Mouse (Mus musculus) liver, adult 2 months (tissue): ENCODE data around the gene Pla2g2c. TPM values are rescaled to one million over a fixed set of nuclear protein-coding genes. Genes with fewer than 3 reads are reported as not detected.

Source experiments
- DNase-seq: peaks from one replicate; pipeline ENCODE4 v3.0.0-alpha.2; 2011; ENCODE audit warnings: low read depth, low spot score; ENCODE audit errors: extremely low read depth
- H3K27ac ChIP-seq: fragments of 200-500 bp; replicated peaks from 2 replicates; pipeline ENCODE4 v1.5.1; 2012; ENCODE audit warnings: low read depth, mild to moderate bottlenecking, control low read depth, inconsistent platforms, low read length; ENCODE audit not compliant: insufficient read depth
- H3K27me3 ChIP-seq: fragments of 200-500 bp; 2 replicates; pipeline ENCODE4 v1.6.1; 2012; ENCODE audit warnings: mild to moderate bottlenecking, moderate library complexity, low read length, inconsistent platforms; ENCODE audit not compliant: control insufficient read depth, insufficient read depth
- H3K36me3 ChIP-seq: fragments of 200-500 bp; 2 replicates; pipeline ENCODE4 v1.6.1; 2012; ENCODE audit warnings: low read length, inconsistent platforms; ENCODE audit not compliant: control insufficient read depth, insufficient read depth
- H3K4me1 ChIP-seq: fragments of 200-500 bp; 2 replicates; pipeline ENCODE4 v1.6.1; 2011; ENCODE audit warnings: low read length; ENCODE audit not compliant: control insufficient read depth, insufficient read depth
- H3K4me3 ChIP-seq: fragments of 200-500 bp; 2 replicates; pipeline ENCODE4 v1.5.1; 2011; ENCODE audit warnings: low read depth, mild to moderate bottlenecking, control low read depth, low read length, moderate library complexity; ENCODE audit not compliant: insufficient read depth
- H3K79me2 ChIP-seq: fragments of 200-500 bp; 2 replicates; pipeline ENCODE4 v1.6.1; 2012; ENCODE audit warnings: inconsistent platforms, mild to moderate bottlenecking, low read length, moderate library complexity; ENCODE audit not compliant: control insufficient read depth, insufficient read depth
- H3K9ac ChIP-seq: fragments of 200-500 bp; 2 replicates; pipeline ENCODE4 v1.6.1; 2012; ENCODE audit warnings: low read depth, mild to moderate bottlenecking, control low read depth, inconsistent platforms, low read length
- CTCF ChIP-seq: fragments of 200-500 bp; IDR thresholded peaks from 2 replicates; pipeline ENCODE4 v1.5.1; 2011; ENCODE audit warnings: low read depth, low read length, control low read depth
- POLR2A ChIP-seq: fragments of 200-500 bp; IDR thresholded peaks from 2 replicates; pipeline ENCODE4 v1.6.1; 2011; ENCODE audit warnings: low read length, control low read depth; ENCODE audit not compliant: insufficient read depth; ENCODE audit errors: extremely low read depth
- WGBS: fragments of 180-500 bp; shearing (Covaris S2); methylation state at CpG from one replicate; pipeline ENCODE4 v1.1.7; 2018; 5-methylcytosine and 5-hydroxymethylcytosine counted together
- polyA plus RNA-seq: library from polyadenylated mRNA; depleted of rRNA; stranded (reverse); fragments of >200 nt; gene quantifications from 2 replicates; pipeline ENCODE4 v1.2.3, GENCODE M21; 2012
- total RNA-seq: library from RNA; depleted of rRNA; stranded (reverse); fragments of >200 nt; gene quantifications from 2 replicates; pipeline ENCODE4 v1.2.3, GENCODE M21; 2014

Gene Pla2g2c
- total and polyA plus RNA-seq, 2 experiments, result not detected

DNA sequence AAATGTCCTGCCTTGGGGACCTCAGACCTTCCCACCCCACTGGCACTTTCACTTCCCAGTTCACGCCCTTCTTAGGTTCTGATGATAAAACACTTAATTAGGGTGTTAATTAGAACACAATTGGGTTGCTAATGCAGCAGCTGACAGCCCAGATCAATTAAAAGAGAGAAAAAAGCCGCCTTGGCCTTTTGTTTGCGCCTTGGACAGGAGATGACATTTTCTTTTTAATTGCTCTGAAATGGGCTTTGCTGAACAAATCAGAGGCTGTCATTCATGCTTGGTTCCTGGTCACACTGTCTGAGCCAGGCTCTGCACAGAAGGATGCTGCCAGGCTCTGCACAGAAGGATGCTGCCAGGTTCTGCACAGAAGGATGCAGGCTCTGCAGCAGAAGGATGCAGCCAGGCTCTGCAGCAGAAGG lies 35.5 kb upstream of the Pla2g2c start:
- no peak overlapping the region for H3K27ac ChIP-seq
- H3K36me3 ChIP-seq, result no peaks in the 10 kb centered on the region
- no peak for TF ChIP-seq CTCF
- no peak for TF ChIP-seq POLR2A
- DNase-seq, result no peak
- no peaks in the 10 kb centered on the region for H3K4me1 ChIP-seq
- no peaks in the 10 kb centered on the region for H3K79me2 ChIP-seq
- 51% methylated on average over 3 of the region's 3 CpGs for WGBS
- no peak overlapping the region for H3K4me3 ChIP-seq
- no peak overlapping the region for H3K9ac ChIP-seq
- H3K27me3 ChIP-seq, result no peaks in the 10 kb centered on the region; the same call in 1 of the 2 replicates

DNA sequence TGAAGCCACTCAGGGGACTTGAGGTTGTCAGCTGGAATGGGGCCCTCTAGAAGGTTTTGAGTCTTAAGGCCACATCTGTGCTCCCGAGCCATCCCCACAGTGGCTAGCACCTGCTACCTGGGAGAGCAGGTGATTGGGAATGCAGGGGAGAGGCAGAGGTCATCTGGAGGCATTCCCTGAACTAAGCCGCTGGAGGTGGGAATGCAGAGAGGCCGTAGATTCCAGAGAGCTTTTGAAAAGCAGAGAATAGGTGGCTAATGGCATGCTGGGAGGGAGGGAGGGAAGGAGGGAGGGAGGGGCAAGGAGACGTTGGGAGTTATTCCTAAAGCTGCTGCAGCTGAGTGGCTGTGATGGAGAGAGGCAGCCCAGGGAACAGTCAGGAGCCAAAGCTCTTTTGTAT lies 34.0 kb upstream of the Pla2g2c start:
- H3K4me1 ChIP-seq, result no peaks in the 10 kb centered on the region
- WGBS, result 9% methylated on average over 4 of the region's 4 CpGs

DNA sequence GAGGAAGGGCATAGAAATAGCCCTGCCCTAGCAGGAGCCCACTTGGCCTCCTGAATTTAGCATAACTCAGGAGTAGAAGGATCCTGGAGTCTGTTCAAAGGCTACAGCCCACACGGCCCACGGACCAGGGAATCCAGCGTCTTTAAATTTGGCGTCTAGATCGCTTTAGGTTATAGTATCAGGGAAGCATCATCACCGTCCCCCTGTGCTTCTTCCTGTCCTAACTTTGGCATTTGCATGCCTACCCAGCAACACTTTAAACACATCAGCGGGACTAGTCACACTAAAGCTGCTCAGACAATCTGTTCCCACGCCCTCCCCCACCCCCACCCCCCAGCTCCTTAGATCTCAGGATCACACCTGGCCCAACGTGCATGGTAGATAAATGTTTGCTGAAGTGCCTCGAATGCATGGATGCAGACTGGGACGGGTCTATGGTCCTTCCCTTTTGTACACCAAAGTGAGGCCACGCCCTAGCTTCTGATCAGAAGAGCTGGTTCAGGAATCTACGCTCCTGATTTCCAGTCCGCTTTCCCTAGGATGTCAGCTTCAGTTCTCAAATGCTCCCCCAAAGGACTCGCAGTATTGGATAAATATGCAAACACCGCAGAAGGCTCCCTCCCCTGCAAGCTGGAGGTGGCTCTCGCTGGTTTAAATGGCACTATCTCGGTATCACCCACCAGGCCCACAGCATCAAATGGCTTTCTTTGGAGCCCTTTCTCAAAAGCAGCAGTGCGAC lies 33.0 kb upstream of the Pla2g2c start:
- Histone ChIP-seq H3K4me1 (no peaks in the 10 kb centered on the region), H3K27me3 (no peaks in the 10 kb centered on the region; the same call in 1 of the 2 replicates), H3K27ac (no peak overlapping the region), H3K79me2 (no peaks in the 10 kb centered on the region), H3K9ac (no peak overlapping the region), H3K4me3 (no peak overlapping the region), H3K36me3 (no peaks in the 10 kb centered on the region)
- 13% methylated on average over 19 of the region's 19 CpGs for WGBS
- DNase-seq, result no peak
- TF ChIP-seq CTCF (no peak), POLR2A (no peak)

More for the DNA sequence above, 34.0 kb upstream of the Pla2g2c start:
- no peak overlapping the region for H3K27ac ChIP-seq
- DNase-seq, result no peak
- no peaks in the 10 kb centered on the region for H3K79me2 ChIP-seq
- H3K27me3 ChIP-seq, result no peaks in the 10 kb centered on the region; the same call in 1 of the 2 replicates
- no peaks in the 10 kb centered on the region for H3K36me3 ChIP-seq
- no peak overlapping the region for H3K9ac ChIP-seq
- no peak for TF ChIP-seq POLR2A
- no peak for TF ChIP-seq CTCF
- H3K4me3 ChIP-seq, result no peak overlapping the region

DNA sequence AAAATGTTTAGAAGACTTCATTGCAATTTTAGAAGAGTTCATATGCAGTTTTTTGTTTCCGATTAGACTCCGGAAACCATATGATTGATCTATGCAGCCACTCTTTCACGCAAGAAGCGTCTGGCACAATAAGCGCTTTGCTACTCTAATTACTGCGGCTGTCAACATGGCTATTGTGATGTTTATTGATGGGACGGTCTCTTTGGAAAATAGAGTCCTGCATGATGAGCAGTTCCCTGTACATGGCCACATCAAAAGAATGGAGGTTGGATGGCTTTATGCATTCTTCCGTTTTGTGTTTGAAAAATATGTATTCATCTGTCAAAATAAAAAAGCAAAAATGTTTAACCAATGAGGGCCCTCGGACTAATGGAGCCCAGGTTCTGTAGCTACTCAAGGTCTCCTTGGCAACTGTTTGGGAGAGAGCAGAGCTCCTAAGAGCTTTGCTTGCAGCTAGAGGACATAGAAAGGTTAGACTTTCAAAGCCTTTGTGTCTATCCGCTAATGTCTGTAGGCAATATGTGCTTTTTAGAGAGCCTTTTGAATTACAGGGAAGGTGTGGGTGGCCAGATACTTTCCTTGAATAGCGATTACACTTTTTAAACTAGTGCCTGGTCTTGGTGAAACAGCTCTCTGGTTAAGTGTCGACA lies 31.4 kb upstream of the Pla2g2c start:
- 82% methylated on average over 12 of the region's 12 CpGs for WGBS
- no peaks in the 10 kb centered on the region for H3K27me3 ChIP-seq

DNA sequence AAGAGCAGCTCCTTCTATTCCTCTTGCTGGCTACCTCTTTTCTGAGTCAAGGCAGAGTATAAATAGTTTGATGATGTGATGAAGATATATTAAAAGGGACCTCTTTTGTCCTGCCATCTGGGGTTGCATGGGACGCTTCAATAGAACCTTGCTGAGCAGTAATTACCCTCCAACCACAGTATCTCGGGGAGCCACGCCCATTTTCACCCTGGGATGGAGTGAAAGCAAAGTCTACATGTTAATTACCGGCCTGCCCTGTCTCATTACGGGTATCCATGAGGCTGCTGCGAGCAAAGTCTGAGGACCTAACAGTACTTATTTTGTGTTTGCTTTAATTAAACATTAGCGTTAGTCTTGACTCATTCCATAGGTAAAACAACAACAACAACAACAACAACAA lies 27.9 kb upstream of the Pla2g2c start:
- WGBS, result 36% methylated on average over 7 of the region's 7 CpGs
- TF ChIP-seq CTCF, result no peak
- no peak for TF ChIP-seq POLR2A
- H3K27me3 ChIP-seq, result no peaks in the 10 kb centered on the region
- no peak overlapping the region for H3K4me3 ChIP-seq
- no peaks in the 10 kb centered on the region for H3K79me2 ChIP-seq
- H3K27ac ChIP-seq, result no peak overlapping the region
- H3K4me1 ChIP-seq, result no peaks in the 10 kb centered on the region
- no peak for DNase-seq
- no peak overlapping the region for H3K9ac ChIP-seq
- no peaks in the 10 kb centered on the region for H3K36me3 ChIP-seq

More for the DNA sequence above, 31.4 kb upstream of the Pla2g2c start:
- no peaks in the 10 kb centered on the region for H3K4me1 ChIP-seq
- H3K4me3 ChIP-seq, result no peak overlapping the region
- TF ChIP-seq POLR2A, result no peak
- no peak for TF ChIP-seq CTCF
- DNase-seq, result no peak
- H3K27ac ChIP-seq, result no peak overlapping the region
- no peak overlapping the region for H3K9ac ChIP-seq
- no peaks in the 10 kb centered on the region for H3K79me2 ChIP-seq
- no peaks in the 10 kb centered on the region for H3K36me3 ChIP-seq
